Mouse (Mus musculus): ENCODE results near the gene Vps33b.

Vps33b gene

GRCm38 (mm10) chr7:80268897-80269750, at the start of gene Vps33b:
Vps33b (plus strand) TSS chr7:80269649.
- in situ Hi-C loops (cut with MboI, MseI) = no loop called here

GRCm38 (mm10) chr7:80220237-80220797, 49.1 kb upstream of the Vps33b start:
- in situ Hi-C loops (cut with MboI, MseI) = no loop called here

- in situ Hi-C loops (cut with MboI, MseI) = no loop called here
These were observed 48.2 kb upstream of the Vps33b start for GRCm38 (mm10) chr7:80221179-80221750.

GRCm38 (mm10) chr7:80227065-80227464, 42.4 kb upstream of the Vps33b start:
- in situ Hi-C loops (cut with MboI, MseI) = no loop called here

GRCm38 (mm10) chr7:80230196-80230595, 39.3 kb upstream of the Vps33b start:
- in situ Hi-C loops (cut with MboI, MseI) = no loop called here

- in situ Hi-C loops (cut with MboI, MseI) = no loop called here
These were observed 37.4 kb upstream of the Vps33b start for GRCm38 (mm10) chr7:80231971-80232488.

GRCm38 (mm10) chr7:80232489-80233029, 36.9 kb upstream of the Vps33b start, which contains the start of the genes Cib1 and Gdpgp1:
Cib1 (minus strand) TSS chr7:80232813.
Gdpgp1 (plus strand) TSS chr7:80232865.
- in situ Hi-C loops (cut with MboI, MseI) = no loop called here

GRCm38 (mm10) chr7:80233799-80234198, 35.6 kb upstream of the Vps33b start:
- in situ Hi-C loops (cut with MboI, MseI) = no loop called here

GRCm38 (mm10) chr7:80238542-80238941, 30.9 kb upstream of the Vps33b start:
- in situ Hi-C loops (cut with MboI, MseI) = no loop called here

- in situ Hi-C loops (cut with MboI, MseI) = no loop called here
These were observed 27.8 kb upstream of the Vps33b start for GRCm38 (mm10) chr7:80241661-80242060.

- in situ Hi-C loops (cut with MboI, MseI) = no loop called here
These were observed 24.6 kb upstream of the Vps33b start for GRCm38 (mm10) chr7:80244851-80245250.

GRCm38 (mm10) chr7:80246148-80246721, 23.2 kb upstream of the Vps33b start, which contains the start of gene Ttll13:
Ttll13 (plus strand) TSS chr7:80246376.
- in situ Hi-C loops (cut with MboI, MseI) = no loop called here

- in situ Hi-C loops (cut with MboI, MseI) = no loop called here
These were observed 22.6 kb upstream of the Vps33b start for GRCm38 (mm10) chr7:80246859-80247258.

- in situ Hi-C loops (cut with MboI, MseI) = no loop called here
These were observed 17.0 kb upstream of the Vps33b start for GRCm38 (mm10) chr7:80252437-80252836.

- in situ Hi-C loops (cut with MboI, MseI) = no loop called here
These were observed 16.6 kb upstream of the Vps33b start for GRCm38 (mm10) chr7:80252886-80253285.

- in situ Hi-C loops (cut with MboI, MseI) = no loop called here
These were observed 13.5 kb upstream of the Vps33b start for GRCm38 (mm10) chr7:80255981-80256380.

- in situ Hi-C loops (cut with MboI, MseI) = no loop called here
These were observed 11.7 kb upstream of the Vps33b start for GRCm38 (mm10) chr7:80257706-80258105.

GRCm38 (mm10) chr7:80260625-80261371, 8.7 kb upstream of the Vps33b start, which contains the start of gene Ngrn:
Ngrn (plus strand) TSS chr7:80261215.
- in situ Hi-C loops (cut with MboI, MseI) = no loop called here

- in situ Hi-C loops (cut with MboI, MseI) = no loop called here
These were observed 8.0 kb upstream of the Vps33b start for GRCm38 (mm10) chr7:80261372-80261990.

- in situ Hi-C loops (cut with MboI, MseI) = no loop called here
These were observed 4.8 kb upstream of the Vps33b start for GRCm38 (mm10) chr7:80264606-80265005.
